Mouse (Mus musculus) C2C12 (cell line): ENCODE measurements around the gene Cyp26c1. TPM values are rescaled to one million over a fixed set of nuclear protein-coding genes. Genes with fewer than 3 reads are reported as not detected.

Experiments
- H3K27me3 ChIP-seq: one replicate; pipeline ENCODE4 v1.6.1; 2011; ENCODE audit not compliant: control insufficient read depth, insufficient read depth, insufficient read length
- H3K36me3 ChIP-seq: one replicate; pipeline ENCODE4 v1.6.1; 2011; ENCODE audit not compliant: control insufficient read depth, insufficient read depth
- H3K4me3 ChIP-seq: one replicate; pipeline ENCODE4 v1.5.1; 2011; ENCODE audit warnings: mild to moderate bottlenecking, control low read depth; ENCODE audit not compliant: poor library complexity, insufficient read depth, severe bottlenecking
- H3K79me2 ChIP-seq: one replicate; pipeline ENCODE4 v1.6.1; 2011; ENCODE audit not compliant: control insufficient read depth, insufficient read depth
- H3K79me3 ChIP-seq: one replicate; pipeline ENCODE4 v1.6.1; 2011; ENCODE audit warnings: low read depth, control low read depth
- H3ac ChIP-seq: one replicate; pipeline ENCODE3; 2011; ENCODE audit warnings: low read depth; ENCODE audit not compliant: control insufficient read depth, insufficient read length
- CEBPB ChIP-seq: IDR thresholded peaks from one replicate; pipeline ENCODE4 v1.6.1; 2011; ENCODE audit warnings: low read depth, mild to moderate bottlenecking, control low read depth, moderate library complexity
- CTCF ChIP-seq: IDR thresholded peaks from one replicate; pipeline ENCODE4 v1.5.1; 2011; ENCODE audit not compliant: control insufficient read depth, insufficient read depth, insufficient read length
- FOSL1 ChIP-seq: IDR thresholded peaks from one replicate; pipeline ENCODE4 v1.8.0; 2011; ENCODE audit warnings: mild to moderate bottlenecking, low read length; ENCODE audit not compliant: poor library complexity, insufficient read depth, severe bottlenecking
- MAX ChIP-seq: IDR thresholded peaks from one replicate; pipeline ENCODE4 v1.6.1; 2011; ENCODE audit warnings: mild to moderate bottlenecking, control low read depth
- MYOD1 ChIP-seq: IDR thresholded peaks from one replicate; pipeline ENCODE4 v1.6.1; 2011; ENCODE audit warnings: low read depth; ENCODE audit not compliant: control insufficient read depth, insufficient read length
- MYOG ChIP-seq: IDR thresholded peaks from one replicate; pipeline ENCODE4 v1.6.1; 2011; ENCODE audit not compliant: control insufficient read depth, insufficient read length; ENCODE audit errors: extremely low read depth
- USF1 ChIP-seq: IDR thresholded peaks from one replicate; pipeline ENCODE4 v1.6.1; 2011; ENCODE audit warnings: low read depth, mild to moderate bottlenecking, control low read depth, moderate library complexity
- polyA plus RNA-seq: library from polyadenylated mRNA; unstranded; fragments of >200 nt; fragmentation: generic; extraction: Trizol; gene quantifications from one replicate; pipeline ENCODE4 v1.2.1, GENCODE M21; 2012; ENCODE audit warnings: missing spikeins

The Cyp26c1 gene
- polyA plus RNA-seq, 1 experiment = 0.05 TPM

DNA sequence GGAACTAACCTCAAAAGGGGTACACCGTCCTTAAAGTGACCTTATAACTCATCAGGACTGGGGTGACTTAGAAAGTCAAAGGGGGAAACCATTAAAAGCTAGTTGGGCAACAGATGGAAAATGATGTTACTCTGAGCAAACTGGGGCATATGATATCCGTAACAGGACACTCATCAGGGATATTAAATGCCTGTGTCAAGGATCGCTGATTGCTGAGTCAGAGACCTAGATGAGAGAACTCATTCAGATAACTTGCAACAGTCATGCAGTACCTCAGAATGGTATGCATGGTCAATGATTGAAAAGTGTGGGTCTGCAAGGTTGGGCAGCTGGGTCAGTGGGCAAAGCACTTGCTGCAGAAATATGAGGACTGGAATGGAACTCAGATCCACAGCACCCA lies 53.2 kb downstream of the Cyp26c1 start:
- Histone ChIP-seq H3K36me3 (no peaks in the 10 kb centered on the region), H3ac (no peak overlapping the region), H3K4me3 (no peak overlapping the region), H3K79me2 (no peaks in the 10 kb centered on the region), H3K79me3 (no peaks in the 10 kb centered on the region), H3K27me3 (no peaks in the 10 kb centered on the region)
- TF ChIP-seq MYOD1 = no peak
- TF ChIP-seq USF1 = no peak
- TF ChIP-seq MAX = no peak
- no peak for TF ChIP-seq MYOG
- no peak for TF ChIP-seq CTCF
- TF ChIP-seq FOSL1 = no peak
- no peak for TF ChIP-seq CEBPB

GRCm38 (mm10) chr19:37740043-37740442 lies 54.7 kb downstream of the Cyp26c1 start:
- no peak overlapping the region for H3K4me3 ChIP-seq
- H3ac ChIP-seq = no peak overlapping the region
- no peaks in the 10 kb centered on the region for H3K27me3 ChIP-seq
- no peaks in the 10 kb centered on the region for H3K79me2 ChIP-seq
- H3K79me3 ChIP-seq = no peaks in the 10 kb centered on the region
- TF ChIP-seq FOSL1 (no peak), MYOD1 (no peak), MYOG (no peak), CEBPB (no peak), CTCF (no peak), USF1 (no peak), MAX (no peak)
- no peaks in the 10 kb centered on the region for H3K36me3 ChIP-seq

Other genes with a start within 250 kb of the Cyp26c1 start
- 2.2 TPM for gene Exoc6, start 135.2 kb upstream of the Cyp26c1 start, polyA plus RNA-seq
- gene Cyp26a1, start 12.2 kb downstream of the Cyp26c1 start, polyA plus RNA-seq = 0.06 TPM